Mouse (Mus musculus): Measurements from ENCODE around the gene Acad12. TPM values are rescaled to one million over a fixed set of nuclear protein-coding genes. Genes with fewer than 3 reads are reported as not detected.

The Acad12 gene
- polyA plus RNA-seq, 1 experiment from 2014 or later, result 3.8 TPM

- no peak overlapping the region for H3K27ac ChIP-seq
- ATAC-seq (replicated peaks; ENCODE audit: low FRiP score, low read depth), result no peak
- WGBS, result 35% methylated on average over 9 of the region's 9 CpGs
Measured at GRCm38 (mm10) chr5:121601547-121602299, 17.0 kb downstream of the Acad12 start.

DNA sequence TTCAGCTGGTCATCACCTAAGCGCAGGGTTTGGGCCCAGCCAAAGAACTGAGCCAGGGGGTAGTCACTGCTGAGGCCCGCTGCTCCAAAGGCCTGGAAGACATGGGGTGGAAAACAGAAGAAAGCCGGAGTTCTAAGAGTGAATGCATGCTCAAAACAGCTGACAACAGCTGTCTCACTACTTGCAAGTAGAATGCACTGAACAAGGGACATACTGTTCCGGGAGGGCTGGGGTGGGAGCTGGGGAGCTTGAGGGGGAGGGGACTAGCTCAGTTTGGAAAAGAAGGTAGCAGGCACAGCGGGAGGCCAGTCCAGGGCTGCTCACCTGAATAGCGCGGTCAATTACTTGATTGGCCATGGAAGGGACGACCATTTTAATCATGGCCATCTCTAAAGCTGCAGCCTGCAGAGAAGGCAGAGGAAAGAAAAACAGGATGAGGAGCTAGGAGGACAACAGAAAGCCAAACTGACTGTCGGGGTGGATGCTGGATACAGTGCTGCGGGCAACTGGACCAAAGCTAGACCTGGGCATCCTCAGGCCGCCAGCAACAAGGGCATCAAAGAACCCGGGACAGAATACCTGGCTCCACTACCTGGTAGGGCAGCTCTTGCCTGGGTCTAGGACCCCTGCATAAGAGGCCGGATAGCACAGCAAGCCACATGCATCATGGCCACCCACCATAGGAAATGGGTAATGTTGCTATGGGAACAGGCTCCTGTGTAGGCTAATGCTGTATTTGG, 19.7 kb downstream of the Acad12 start:
- peaks cover 2% of the 10 kb centered on the region; the same call in 1 of the 2 replicates for H3K4me1 ChIP-seq (replicated peaks; ENCODE audit: insufficient read depth, low read length)
- no peak overlapping the region for H3K4me3 ChIP-seq (replicated peaks; ENCODE audit: low read depth, low read length)
- no peaks in the 10 kb centered on the region for H3K9me3 ChIP-seq (replicated peaks; ENCODE audit: low read length)
- ATAC-seq (replicated peaks; ENCODE audit: low FRiP score, low read depth) (no peak), DNase-seq (ENCODE audit: low spot score) (peak; percentile 36)
- no peak overlapping the region for H3K9ac ChIP-seq (ENCODE audit: low read depth, low read length)
- no peaks in the 10 kb centered on the region for H3K27me3 ChIP-seq (ENCODE audit: insufficient read depth, low read length)
- TF ChIP-seq CTCF (IDR thresholded peaks at IDR 0.05; ENCODE audit: low read depth), result no peak
- H3K36me3 ChIP-seq (ENCODE audit: insufficient read depth, low read length), result no peaks in the 10 kb centered on the region
- H3K4me2 ChIP-seq (ENCODE audit: low read length), result no peak overlapping the region
- peak overlapping the region; percentile 56; the same call in 1 of the 2 replicates for H3K27ac ChIP-seq
- WGBS, result 74% methylated on average over 13 of the region's 13 CpGs

More at GRCm38 (mm10) chr5:121601547-121602299, 17.0 kb downstream of the Acad12 start:
- peak; percentile 92 for DNase-seq (ENCODE audit: low spot score)
- Histone ChIP-seq H3K9me3 (replicated peaks; ENCODE audit: low read length) (no peaks in the 10 kb centered on the region), H3K27me3 (ENCODE audit: insufficient read depth, low read length) (no peaks in the 10 kb centered on the region), H3K4me2 (ENCODE audit: low read length) (no peak overlapping the region), H3K4me3 (replicated peaks; ENCODE audit: low read depth, low read length) (no peak overlapping the region), H3K36me3 (ENCODE audit: insufficient read depth, low read length) (no peaks in the 10 kb centered on the region), H3K4me1 (replicated peaks; ENCODE audit: insufficient read depth, low read length) (no peaks in the 10 kb centered on the region), H3K9ac (ENCODE audit: low read depth, low read length) (no peak overlapping the region)
- peak; percentile 97 for TF ChIP-seq CTCF (IDR thresholded peaks at IDR 0.05; ENCODE audit: low read depth)

DNA sequence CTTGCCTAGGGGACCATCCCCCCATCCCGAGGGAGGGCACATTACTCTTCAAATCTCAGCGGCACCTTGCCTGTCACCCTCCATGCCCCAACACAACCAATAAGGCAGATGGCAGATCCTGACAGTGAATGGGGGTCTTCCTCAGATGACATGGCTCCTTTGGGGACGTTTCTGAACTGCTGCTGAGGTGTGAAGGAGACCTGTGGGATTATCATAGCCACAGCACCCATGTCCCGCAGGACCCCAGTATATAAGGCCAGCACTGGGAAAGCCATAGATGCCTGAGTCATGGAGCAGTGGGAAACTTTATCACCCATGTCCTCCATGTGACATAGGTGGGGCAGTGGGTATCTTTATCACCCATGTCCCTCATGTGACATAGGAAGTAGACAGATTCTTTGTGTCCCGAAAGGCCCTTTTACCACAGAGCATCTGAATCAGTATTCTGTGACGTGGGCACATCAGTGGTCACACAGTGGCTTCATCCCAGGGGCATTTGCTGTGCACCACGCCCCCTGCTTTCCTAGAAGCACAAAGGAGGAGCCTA, 20.7 kb downstream of the Acad12 start:
- H3K36me3 ChIP-seq (ENCODE audit: insufficient read depth, low read length), result no peaks in the 10 kb centered on the region
- no peak for DNase-seq (ENCODE audit: low spot score)
- H3K27ac ChIP-seq, result no peak overlapping the region
- no peak overlapping the region for H3K4me3 ChIP-seq (replicated peaks; ENCODE audit: low read depth, low read length)
- H3K4me2 ChIP-seq (ENCODE audit: low read length), result no peak overlapping the region
- no peak overlapping the region for H3K9ac ChIP-seq (ENCODE audit: low read depth, low read length)
- peaks cover 9% of the 10 kb centered on the region for H3K4me1 ChIP-seq (replicated peaks; ENCODE audit: insufficient read depth, low read length)
- WGBS, result 76% methylated on average over 7 of the region's 7 CpGs
- ATAC-seq (replicated peaks; ENCODE audit: low FRiP score, low read depth), result no peak
- TF ChIP-seq CTCF (IDR thresholded peaks at IDR 0.05; ENCODE audit: low read depth), result no peak
- no peaks in the 10 kb centered on the region for H3K27me3 ChIP-seq (ENCODE audit: insufficient read depth, low read length)
- H3K9me3 ChIP-seq (replicated peaks; ENCODE audit: low read length), result no peaks in the 10 kb centered on the region

GRCm38 (mm10) chr5:121597332-121597731, 21.4 kb downstream of the Acad12 start:
- WGBS, result 71% methylated on average over 4 of the region's 4 CpGs
- no peak overlapping the region for H3K4me3 ChIP-seq (replicated peaks; ENCODE audit: low read depth, low read length)
- DNase-seq (ENCODE audit: low spot score) (no peak), ATAC-seq (replicated peaks; ENCODE audit: low FRiP score, low read depth) (no peak)
- H3K36me3 ChIP-seq (ENCODE audit: insufficient read depth, low read length), result no peaks in the 10 kb centered on the region
- H3K9ac ChIP-seq (ENCODE audit: low read depth, low read length), result no peak overlapping the region
- no peak overlapping the region for H3K4me2 ChIP-seq (ENCODE audit: low read length)
- TF ChIP-seq CTCF (IDR thresholded peaks at IDR 0.05; ENCODE audit: low read depth), result no peak
- no peaks in the 10 kb centered on the region for H3K9me3 ChIP-seq (replicated peaks; ENCODE audit: low read length)
- H3K27me3 ChIP-seq (ENCODE audit: insufficient read depth, low read length), result no peaks in the 10 kb centered on the region
- no peak overlapping the region for H3K27ac ChIP-seq
- H3K4me1 ChIP-seq (replicated peaks; ENCODE audit: insufficient read depth, low read length), result peaks cover 11% of the 10 kb centered on the region

DNA sequence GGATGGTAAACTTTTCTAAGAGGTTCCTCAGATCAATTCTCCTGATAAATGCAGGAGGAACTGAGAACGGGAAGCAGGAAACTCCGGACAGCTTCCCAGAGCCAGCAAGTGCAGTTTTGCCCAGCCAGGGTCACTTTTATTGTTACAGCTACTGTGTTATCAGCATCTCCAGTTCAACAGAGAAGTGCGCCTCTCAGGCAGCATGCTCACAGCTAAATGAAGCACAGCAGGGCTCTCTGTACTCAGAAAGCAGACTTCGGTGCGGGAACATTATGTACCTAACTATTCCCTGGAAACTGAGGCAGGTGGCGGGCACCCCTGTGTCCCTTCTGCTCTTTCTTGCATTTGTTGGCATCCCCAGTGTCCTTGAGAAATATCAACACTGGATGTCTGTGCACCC, 22.5 kb downstream of the Acad12 start:
- Histone ChIP-seq H3K4me2 (ENCODE audit: low read length) (no peak overlapping the region), H3K4me1 (replicated peaks; ENCODE audit: insufficient read depth, low read length) (peaks cover 11% of the 10 kb centered on the region), H3K9ac (ENCODE audit: low read depth, low read length) (no peak overlapping the region), H3K4me3 (replicated peaks; ENCODE audit: low read depth, low read length) (no peak overlapping the region), H3K9me3 (replicated peaks; ENCODE audit: low read length) (no peaks in the 10 kb centered on the region), H3K36me3 (ENCODE audit: insufficient read depth, low read length) (no peaks in the 10 kb centered on the region), H3K27ac (no peak overlapping the region), H3K27me3 (ENCODE audit: insufficient read depth, low read length) (no peaks in the 10 kb centered on the region)
- DNase-seq (ENCODE audit: low spot score) (no peak), ATAC-seq (replicated peaks; ENCODE audit: low FRiP score, low read depth) (no peak)
- no peak for TF ChIP-seq CTCF (IDR thresholded peaks at IDR 0.05; ENCODE audit: low read depth)
- 65% methylated on average over 6 of the region's 6 CpGs for WGBS

GRCm38 (mm10) chr5:121595758-121596157, 23.0 kb downstream of the Acad12 start:
- H3K9ac ChIP-seq (ENCODE audit: low read depth, low read length), result no peak overlapping the region
- no peaks in the 10 kb centered on the region for H3K36me3 ChIP-seq (ENCODE audit: insufficient read depth, low read length)
- H3K27ac ChIP-seq, result no peak overlapping the region
- no peaks in the 10 kb centered on the region for H3K27me3 ChIP-seq (ENCODE audit: insufficient read depth, low read length)
- no peak overlapping the region for H3K4me2 ChIP-seq (ENCODE audit: low read length)
- DNase-seq (ENCODE audit: low spot score), result no peak
- no peak for ATAC-seq (replicated peaks; ENCODE audit: low FRiP score, low read depth)
- no peak overlapping the region for H3K4me3 ChIP-seq (replicated peaks; ENCODE audit: low read depth, low read length)
- no peaks in the 10 kb centered on the region for H3K9me3 ChIP-seq (replicated peaks; ENCODE audit: low read length)
- no peak for TF ChIP-seq CTCF (IDR thresholded peaks at IDR 0.05; ENCODE audit: low read depth)
- peaks cover 11% of the 10 kb centered on the region for H3K4me1 ChIP-seq (replicated peaks; ENCODE audit: insufficient read depth, low read length)
- 88% methylated on average over 6 of the region's 6 CpGs for WGBS

All from kidney, postnatal 0 days (tissue).